Mouse (Mus musculus) brain, embryonic 14.5 days (tissue): ENCODE data around the gene Ffar2.

Experiments used
- CTCF ChIP-seq: fragments of 200-500 bp; IDR thresholded peaks from 2 replicates; pipeline ENCODE4 v1.5.1; 2012; ENCODE audit warnings: inconsistent platforms, mild to moderate bottlenecking, moderate library complexity, borderline replicate concordance; ENCODE audit not compliant: insufficient read depth, insufficient read length; ENCODE audit errors: extremely low read depth
- POLR2A ChIP-seq: fragments of 200-500 bp; IDR thresholded peaks from 2 replicates; pipeline ENCODE4 v1.6.1; 2012; ENCODE audit warnings: mild to moderate bottlenecking, inconsistent platforms, borderline replicate concordance; ENCODE audit not compliant: poor library complexity, insufficient read depth, insufficient read length, severe bottlenecking; ENCODE audit errors: extremely low read depth

DNA sequence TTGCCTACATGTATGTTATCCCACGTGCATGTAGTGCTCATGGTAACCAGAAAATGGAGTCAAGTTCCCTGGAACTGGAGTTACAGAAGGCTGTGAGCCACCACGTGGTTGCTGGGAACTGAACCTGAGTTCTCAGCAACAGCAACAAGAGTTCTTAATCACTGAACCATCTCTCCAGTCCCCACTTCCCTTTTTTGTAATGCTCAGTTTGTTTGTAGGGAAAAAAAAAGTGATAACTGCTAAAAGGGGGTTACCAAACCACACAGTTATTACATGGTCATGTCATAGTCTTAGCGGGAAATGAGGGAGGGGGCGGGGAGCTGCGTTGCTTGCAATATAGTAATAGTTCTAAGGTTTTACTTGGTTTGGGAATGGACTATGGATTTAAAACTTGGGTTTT is 18.5 kb upstream of the Ffar2 start:
- TF ChIP-seq CTCF (no peak), POLR2A (no peak)
